Mouse (Mus musculus) MEL (cell line): ENCODE results near the gene Zc3h12d. TPM values are rescaled to one million over a fixed set of nuclear protein-coding genes. Genes with fewer than 3 reads are reported as not detected.
"Not testable (repeated sequence)": the region's sequence is repeated elsewhere in the genome, so short reads cannot be mapped to it uniquely, and the experiment has no call there.

Source experiments
- DNase-seq: peaks from one replicate; pipeline ENCODE4 v3.0.0; 2011; ENCODE audit warnings: low read depth, low spot score
- H3K27ac ChIP-seq: 2 replicates; pipeline ENCODE4 v1.5.1; 2012; ENCODE audit warnings: low read depth, mild to moderate bottlenecking, control low read depth, low read length, moderate library complexity; ENCODE audit not compliant: control insufficient read depth
- H3K27me3 ChIP-seq, 2 experiments: fragments of 150-350 bp in 1 of 2; sonication (generic) in 1 of 2; 2 replicates each; pipeline ENCODE4 v1.6.1; 2012; ENCODE audit warnings: low read length in 2 of 2, mild to moderate bottlenecking in 2 of 2, improper control_type of control experiment in 1 of 2, moderate library complexity in 1 of 2; ENCODE audit not compliant: insufficient read depth in 2 of 2, control insufficient read depth in 1 of 2
- H3K36me3 ChIP-seq, 2 experiments: 2 replicates each; pipeline ENCODE4 v1.6.1; 2012 to 2014; ENCODE audit warnings: low read length in 2 of 2, improper control_type of control experiment in 1 of 2, inconsistent platforms in 1 of 2, mild to moderate bottlenecking in 1 of 2; ENCODE audit not compliant: insufficient read depth in 2 of 2, control insufficient read depth in 1 of 2
- H3K4me1 ChIP-seq, 2 experiments: fragments of 150-350 bp in 1 of 2; sonication (generic) in 1 of 2; 2 replicates each; pipeline ENCODE4 v1.6.1; 2012; ENCODE audit warnings: low read length in 2 of 2, improper control_type of control experiment in 1 of 2, mild to moderate bottlenecking in 1 of 2; ENCODE audit not compliant: insufficient read depth in 2 of 2, control insufficient read depth in 1 of 2
- H3K4me3 ChIP-seq, 2 experiments: fragments of 150-350 bp in 1 of 2; sonication (generic) in 1 of 2; 2 replicates each; pipeline ENCODE4 v1.5.1; 2012; ENCODE audit warnings: low read depth in 2 of 2, low read length in 2 of 2, mild to moderate bottlenecking in 2 of 2, moderate library complexity in 2 of 2, control low read depth in 1 of 2, improper control_type of control experiment in 1 of 2; ENCODE audit not compliant: control insufficient read depth in 1 of 2, insufficient read depth in 1 of 2
- H3K79me2 ChIP-seq: 2 replicates; pipeline ENCODE4 v1.6.1; 2012; ENCODE audit warnings: mild to moderate bottlenecking, low read length, moderate library complexity; ENCODE audit not compliant: control insufficient read depth, poor library complexity, insufficient read depth
- H3K9ac ChIP-seq: 2 replicates; pipeline ENCODE4 v1.6.1; 2012; ENCODE audit warnings: low read depth, mild to moderate bottlenecking, control low read depth, low read length, moderate library complexity; ENCODE audit not compliant: control insufficient read depth, poor library complexity, severe bottlenecking
- H3K9me3 ChIP-seq: fragments of 150-350 bp; sonication (generic); replicated peaks from 2 replicates; pipeline ENCODE4 v1.6.1; 2012; ENCODE audit warnings: mild to moderate bottlenecking, low read length, improper control_type of control experiment, moderate library complexity; ENCODE audit not compliant: insufficient read depth
- CHD1 ChIP-seq: IDR thresholded peaks from 2 replicates; pipeline ENCODE4 v1.6.1; 2012; ENCODE audit warnings: low read depth, mild to moderate bottlenecking, inconsistent platforms, low read length, improper control_type of control experiment
- CTCF ChIP-seq, 3 experiments: IDR thresholded peaks in 2 of 3; conservative IDR thresholded peaks in 1 of 3; 2 replicates each; pipeline ENCODE4 v1.5.1; 2011 to 2012; ENCODE audit warnings: low read length in 3 of 3, low read depth in 2 of 3, mild to moderate bottlenecking in 2 of 3, improper control_type of control experiment in 1 of 3, inconsistent platforms in 1 of 3, mixed read lengths in 1 of 3, moderate library complexity in 1 of 3; ENCODE audit not compliant: control insufficient read depth in 1 of 3, insufficient read depth in 1 of 3, poor library complexity in 1 of 3, severe bottlenecking in 1 of 3
- EP300 ChIP-seq, 2 experiments: IDR thresholded peaks; 2 replicates each; pipeline ENCODE4 v1.6.1; 2011; ENCODE audit warnings: improper control_type of control experiment in 2 of 2, low read length in 2 of 2, low read depth in 1 of 2, mild to moderate bottlenecking in 1 of 2
- GATA1 ChIP-seq: IDR thresholded peaks from 2 replicates; pipeline ENCODE4 v1.6.1; 2011; ENCODE audit warnings: low read depth, low read length, improper control_type of control experiment
- HCFC1 ChIP-seq: IDR thresholded peaks from 2 replicates; pipeline ENCODE4 v1.6.1; 2012; ENCODE audit warnings: low read depth, mild to moderate bottlenecking, inconsistent platforms, low read length, improper control_type of control experiment, moderate library complexity
- JUND ChIP-seq: IDR thresholded peaks from 2 replicates; pipeline ENCODE4 v1.6.1; 2011; ENCODE audit warnings: low read depth, mild to moderate bottlenecking, improper control_type of control experiment, low read length
- MAFK ChIP-seq: IDR thresholded peaks from 2 replicates; pipeline ENCODE4 v1.6.1; 2011; ENCODE audit warnings: low read depth, mild to moderate bottlenecking, low read length, improper control_type of control experiment, borderline replicate concordance
- MXI1 ChIP-seq: IDR thresholded peaks from 2 replicates; pipeline ENCODE4 v1.6.1; 2011; ENCODE audit warnings: mild to moderate bottlenecking, low read depth, low read length, improper control_type of control experiment
- MYB ChIP-seq: IDR thresholded peaks from 2 replicates; pipeline ENCODE4 v1.6.1; 2011; ENCODE audit warnings: mild to moderate bottlenecking, low read depth, low read length, improper control_type of control experiment
- POLR2AphosphoS5 ChIP-seq: IDR thresholded peaks from 2 replicates; pipeline ENCODE4 v1.6.1; 2012; ENCODE audit warnings: low read depth, borderline replicate concordance, mild to moderate bottlenecking, inconsistent platforms, low read length, moderate library complexity, mixed read lengths
- RAD21 ChIP-seq: IDR thresholded peaks from 2 replicates; pipeline ENCODE4 v1.6.1; 2011; ENCODE audit warnings: mild to moderate bottlenecking, low read depth, low read length, improper control_type of control experiment
- SIN3A ChIP-seq: IDR thresholded peaks from 2 replicates; pipeline ENCODE4 v1.6.1; 2012; ENCODE audit warnings: low read length, improper control_type of control experiment, inconsistent platforms
- SMC3 ChIP-seq: IDR thresholded peaks from 2 replicates; pipeline ENCODE4 v1.6.1; 2011; ENCODE audit warnings: low read depth, low read length, improper control_type of control experiment
- TBP ChIP-seq: IDR thresholded peaks from 2 replicates; pipeline ENCODE4 v1.8.0; 2011; ENCODE audit warnings: low read depth, low read length, improper control_type of control experiment
- TCF12 ChIP-seq: IDR thresholded peaks from 2 replicates; pipeline ENCODE4 v1.6.1; 2014; ENCODE audit warnings: low read depth, mild to moderate bottlenecking, inconsistent platforms, low read length, improper control_type of control experiment, moderate library complexity
- ZC3H11A ChIP-seq: IDR thresholded peaks from 2 replicates; pipeline ENCODE4 v1.6.1; 2012; ENCODE audit warnings: low read depth, mild to moderate bottlenecking, inconsistent platforms, low read length, improper control_type of control experiment
- polyA plus RNA-seq, 2 experiments: library from polyadenylated mRNA; stranded (reverse) in 1 of 2; unstranded in 1 of 2; fragments of >175 nt in 1 of 2; fragments of >200 nt in 1 of 2; gene quantifications; 2 replicates each; pipeline versions ENCODE4 v1.2.1 to v1.2.4; 2012; ENCODE audit warnings: low replicate concordance in 2 of 2, low read depth in 1 of 2; ENCODE audit not compliant: insufficient read length in 2 of 2, insufficient read depth in 1 of 2, missing spikeins in 1 of 2
- total RNA-seq: library from RNA; depleted of rRNA; stranded (reverse); fragments of 300-350 nt; gene quantifications from 2 replicates; pipeline ENCODE4 v1.2.3, GENCODE M21; 2012

The Zc3h12d gene
- total and polyA plus RNA-seq, 3 experiments = not detected

DNA sequence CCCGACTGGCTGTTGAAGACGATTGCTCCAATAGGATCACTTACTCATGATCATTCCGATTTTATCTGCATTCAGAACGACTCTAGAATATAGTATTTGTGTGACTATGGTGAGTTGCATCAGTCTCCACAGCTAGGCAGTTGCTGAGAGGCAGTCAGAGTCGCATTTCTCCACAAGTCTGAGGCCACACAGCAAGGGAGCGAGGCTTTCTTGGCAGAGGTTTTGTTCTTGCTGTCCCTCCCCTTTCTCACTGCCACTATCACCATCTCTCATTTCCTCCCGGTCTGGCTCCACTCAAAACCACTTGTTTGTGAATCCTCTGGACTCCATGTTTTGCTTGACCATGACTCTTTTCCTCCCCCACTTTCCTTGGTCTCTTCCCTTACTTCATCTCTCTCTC, 41.9 kb downstream of the Zc3h12d start:
- Histone ChIP-seq H3K4me1 (no peaks in the 10 kb centered on the region; a peak in 1 of 4 replicates), H3K27me3 (no peaks in the 10 kb centered on the region; a peak in 1 of 4 replicates), H3K27ac (no peak overlapping the region), H3K9ac (no peak overlapping the region), H3K4me3 (no peak overlapping the region), H3K79me2 (no peaks in the 10 kb centered on the region), H3K9me3 (no peaks in the 10 kb centered on the region), H3K36me3 (no peaks in the 10 kb centered on the region)
- TF ChIP-seq GATA1 = no peak
- no peak for TF ChIP-seq ZC3H11A
- no peak for TF ChIP-seq MAFK
- TF ChIP-seq TCF12 = no peak
- TF ChIP-seq EP300 (IDR thresholded peaks at IDR 0.05; ENCODE audit: low read depth in 1 of 2, low read length in 2 of 2) = no peak
- no peak for TF ChIP-seq MXI1
- no peak for TF ChIP-seq MYB
- DNase-seq = no peak

DNA sequence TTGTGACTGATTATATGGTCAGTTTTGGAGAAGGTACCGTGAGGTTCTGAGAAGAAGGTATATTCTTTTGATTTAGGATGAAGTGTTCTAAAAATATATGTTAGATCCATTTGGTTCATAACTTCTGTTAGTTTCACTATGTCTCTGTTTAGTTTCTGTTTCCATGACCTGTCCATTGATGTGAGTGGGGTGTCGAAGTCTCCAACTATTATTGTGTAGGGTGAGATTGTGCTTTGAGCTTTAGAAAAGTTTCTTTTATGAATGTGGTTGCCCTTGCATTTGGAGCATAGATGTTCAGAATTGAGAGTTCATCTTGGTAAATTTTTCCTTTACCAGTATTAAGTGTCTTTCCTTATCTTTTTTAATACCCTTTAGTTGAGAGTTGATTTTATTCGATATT, 48.0 kb downstream of the Zc3h12d start:
- H3K27ac ChIP-seq, H3K9me3 ChIP-seq, H3K79me2 ChIP-seq, H3K27me3 ChIP-seq, H3K36me3 ChIP-seq, DNase-seq, H3K9ac ChIP-seq, H3K4me1 ChIP-seq, H3K4me3 ChIP-seq: not testable (repeated sequence)

DNA sequence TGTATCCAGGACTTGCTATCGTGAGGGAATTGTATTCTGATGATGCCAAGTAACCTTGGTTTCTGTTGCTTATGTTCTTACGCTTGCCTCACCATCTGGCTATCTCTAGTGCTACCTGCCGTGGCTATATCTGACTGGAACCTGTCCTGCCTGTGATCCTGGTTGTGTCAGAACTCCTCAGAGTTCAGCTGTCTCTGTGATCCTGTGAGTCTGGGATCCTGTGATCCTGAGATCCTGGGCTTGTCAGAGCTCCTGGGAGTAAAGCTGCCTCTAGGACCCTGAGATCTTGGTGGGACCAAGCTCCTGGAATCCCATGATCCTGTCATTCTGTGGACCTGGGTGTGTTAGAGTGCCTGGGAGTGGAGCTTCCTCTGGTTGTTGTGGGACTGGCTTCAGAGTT, 49.7 kb downstream of the Zc3h12d start:
- no peak overlapping the region for H3K4me3 ChIP-seq
- H3K4me1 ChIP-seq = no peaks in the 10 kb centered on the region
- H3K27ac ChIP-seq = no peak overlapping the region
- TF ChIP-seq JUND (no peak), TCF12 (no peak), CHD1 (no peak), SMC3 (no peak)
- no peaks in the 10 kb centered on the region for H3K9me3 ChIP-seq
- no peak for DNase-seq
- H3K79me2 ChIP-seq = no peaks in the 10 kb centered on the region
- H3K27me3 ChIP-seq = no peaks in the 10 kb centered on the region
- no peak overlapping the region for H3K9ac ChIP-seq
- no peaks in the 10 kb centered on the region for H3K36me3 ChIP-seq

- H3K79me2 ChIP-seq = no peaks in the 10 kb centered on the region
- TF ChIP-seq POLR2AphosphoS5 (no peak), TBP (no peak), TCF12 (0 out of 2 replicates have a peak, but pooled peaks have one; percentile 12), JUND (no peak), CTCF (IDR thresholded peaks at IDR 0.05 in 2 of 3, conservative IDR thresholded peaks at IDR 0.05 in 1 of 3; ENCODE audit: control insufficient read depth in 1 of 3, insufficient read depth in 1 of 3, low read depth in 2 of 3, low read length in 3 of 3, poor library complexity in 1 of 3, severe bottlenecking in 1 of 3) (peak; percentile 93 to 96 (median 95)), SIN3A (0 out of 2 replicates have a peak, but pooled peaks have one; percentile 35), SMC3 (peak; percentile 99), ZC3H11A (peak; percentile 99), GATA1 (no peak), HCFC1 (no peak), RAD21 (peak; percentile 98)
- H3K4me3 ChIP-seq = no peak overlapping the region
- no peaks in the 10 kb centered on the region for H3K36me3 ChIP-seq
- no peak overlapping the region for H3K27ac ChIP-seq
- DNase-seq = peak; percentile 75
- H3K4me1 ChIP-seq = no peaks in the 10 kb centered on the region
- no peak overlapping the region for H3K9ac ChIP-seq
- no peaks in the 10 kb centered on the region for H3K9me3 ChIP-seq
- no peaks in the 10 kb centered on the region for H3K27me3 ChIP-seq
These were observed 51.3 kb downstream of the Zc3h12d start for GRCm38 (mm10) chr10:7883524-7883923.
